Mouse (Mus musculus) olfactory bulb, adult 2 months (tissue): Measurements from ENCODE around the gene Shkbp1. TPM values are rescaled to one million over a fixed set of nuclear protein-coding genes. Genes with fewer than 3 reads are reported as not detected.

Experiments
- H3K27ac ChIP-seq: fragments of 200-500 bp; 2 replicates; pipeline ENCODE4 v1.5.1; 2012; ENCODE audit warnings: low read depth, low read length; ENCODE audit not compliant: insufficient read depth
- H3K4me1 ChIP-seq: fragments of 200-500 bp; 2 replicates; pipeline ENCODE4 v1.6.1; 2012; ENCODE audit warnings: low read length; ENCODE audit not compliant: control insufficient read depth, insufficient read depth
- H3K4me3 ChIP-seq: fragments of 200-500 bp; 2 replicates; pipeline ENCODE4 v1.5.1; 2012; ENCODE audit warnings: mild to moderate bottlenecking, low read depth, low read length, moderate library complexity; ENCODE audit not compliant: insufficient read depth
- CTCF ChIP-seq: fragments of 200-500 bp; IDR thresholded peaks from 2 replicates; pipeline ENCODE4 v1.5.1; 2012; ENCODE audit warnings: low read depth, mild to moderate bottlenecking, low read length, moderate library complexity; ENCODE audit not compliant: insufficient read depth
- POLR2A ChIP-seq: fragments of 200-500 bp; IDR thresholded peaks from 2 replicates; pipeline ENCODE4 v1.6.1; 2012; ENCODE audit warnings: mild to moderate bottlenecking, low read depth, low read length, moderate library complexity; ENCODE audit not compliant: insufficient read depth
- WGBS: fragments of 180-500 bp; shearing (Covaris S2); methylation state at CpG from one replicate; pipeline ENCODE4 v1.1.7; 2018; 5-methylcytosine and 5-hydroxymethylcytosine counted together
- polyA plus RNA-seq: library from polyadenylated mRNA; stranded (reverse); fragments of >200 nt; gene quantifications from 2 replicates; pipeline ENCODE4 v1.2.4, GENCODE M21; 2012; ENCODE audit warnings: low replicate concordance; ENCODE audit not compliant: missing spikeins, insufficient read depth, insufficient read length

The Shkbp1 gene
- polyA plus RNA-seq, 1 experiment: not detected

- Histone ChIP-seq H3K4me1 (peaks cover 34% of the 10 kb centered on the region), H3K4me3 (peak overlapping the region; percentile 56), H3K27ac (peak overlapping the region; percentile 79)
- 6% methylated on average over 7 of the region's 7 CpGs for WGBS
- no peak for TF ChIP-seq POLR2A
- TF ChIP-seq CTCF: no peak
These were observed 16.3 kb downstream of the Shkbp1 start for GRCm38 (mm10) chr7:27339519-27339918.

GRCm38 (mm10) chr7:27339114-27339513, 16.7 kb downstream of the Shkbp1 start:
- H3K4me3 ChIP-seq: peak overlapping the region; percentile 56
- H3K27ac ChIP-seq: peak overlapping the region; percentile 79

GRCm38 (mm10) chr7:27337175-27337853, 18.5 kb downstream of the Shkbp1 start, which contains the start of gene Ltbp4:
TSS of gene Ltbp4 (minus strand) at chr7:27337692.
- Histone ChIP-seq H3K27ac (no peak within 1 kb of the TSS), H3K4me1 (peaks cover 43% of the 10 kb centered on the region), H3K4me3 (peak within 1 kb of the TSS; percentile 34)
- 19% methylated on average over 36 of the region's 36 CpGs for WGBS
- no peak for TF ChIP-seq CTCF
- TF ChIP-seq POLR2A: no peak

More at GRCm38 (mm10) chr7:27339114-27339513, 16.7 kb downstream of the Shkbp1 start:
- H3K4me1 ChIP-seq: peaks cover 34% of the 10 kb centered on the region
- 20% methylated on average over 4 of the region's 4 CpGs for WGBS
- no peak for TF ChIP-seq CTCF
- no peak for TF ChIP-seq POLR2A

GRCm38 (mm10) chr7:27335928-27336823, 19.6 kb downstream of the Shkbp1 start:
- WGBS: 5% methylated on average over 47 of the region's 47 CpGs
- Histone ChIP-seq H3K4me3 (peak overlapping the region; percentile 34), H3K27ac (no peak overlapping the region), H3K4me1 (peaks cover 50% of the 10 kb centered on the region)
- TF ChIP-seq POLR2A: no peak
- peak; percentile 96 for TF ChIP-seq CTCF

- Histone ChIP-seq H3K4me1 (peaks cover 55% of the 10 kb centered on the region), H3K27ac (no peak overlapping the region), H3K4me3 (no peak overlapping the region)
- no peak for TF ChIP-seq POLR2A
- 64% methylated on average over 15 of the region's 15 CpGs for WGBS
These were observed 20.7 kb downstream of the Shkbp1 start for GRCm38 (mm10) chr7:27335011-27335720.

GRCm38 (mm10) chr7:27334405-27334911, 21.4 kb downstream of the Shkbp1 start:
- WGBS: 34% methylated on average over 32 of the region's 32 CpGs
- no peak overlapping the region for H3K27ac ChIP-seq
- H3K4me1 ChIP-seq: peaks cover 60% of the 10 kb centered on the region
- TF ChIP-seq POLR2A (no peak), CTCF (no peak)
- H3K4me3 ChIP-seq: no peak overlapping the region

GRCm38 (mm10) chr7:27333316-27333941, 22.4 kb downstream of the Shkbp1 start:
- Histone ChIP-seq H3K4me1 (peaks cover 64% of the 10 kb centered on the region), H3K4me3 (peak overlapping the region; percentile 56), H3K27ac (no peak overlapping the region)
- TF ChIP-seq CTCF: no peak
- TF ChIP-seq POLR2A: no peak
- 2% methylated on average over 76 of the region's 77 CpGs for WGBS
